Mouse (Mus musculus): ENCODE results near the gene Gm10320. TPM values are rescaled to one million over a fixed set of nuclear protein-coding genes. Genes with fewer than 3 reads are reported as not detected.

The Gm10320 gene
- polyA plus RNA-seq, 1 experiment from 2014 or later: 1.8 TPM

GRCm38 (mm10) chr13:98534190-98534912 lies 42.5 kb upstream of the Gm10320 start:
- peak; percentile 93 for DNase-seq (ENCODE audit: low spot score)
- H3K27ac ChIP-seq: peak overlapping the region; percentile 40; the same call in 1 of the 2 replicates
- no peaks in the 10 kb centered on the region for H3K27me3 ChIP-seq (ENCODE audit: insufficient read depth, low read length)
- H3K9me3 ChIP-seq (replicated peaks; ENCODE audit: low read length): no peaks in the 10 kb centered on the region
- WGBS: 6% methylated on average over 18 of the region's 18 CpGs
- H3K4me2 ChIP-seq (ENCODE audit: low read length): peak overlapping the region; percentile 27
- H3K4me1 ChIP-seq (replicated peaks; ENCODE audit: insufficient read depth, low read length): peaks cover 26% of the 10 kb centered on the region
- no peak overlapping the region for H3K9ac ChIP-seq (ENCODE audit: low read depth, low read length)
- H3K4me3 ChIP-seq (replicated peaks; ENCODE audit: low read depth, low read length): no peak overlapping the region
- no peaks in the 10 kb centered on the region for H3K36me3 ChIP-seq (ENCODE audit: insufficient read depth, low read length)
- ATAC-seq (replicated peaks; ENCODE audit: low FRiP score, low read depth): peak; percentile 76
- TF ChIP-seq CTCF (IDR thresholded peaks at IDR 0.05; ENCODE audit: low read depth): no peak

- no peaks in the 10 kb centered on the region for H3K27me3 ChIP-seq (ENCODE audit: insufficient read depth, low read length)
- peak overlapping the region; percentile 27 for H3K4me2 ChIP-seq (ENCODE audit: low read length)
- peak; percentile 71 for ATAC-seq (replicated peaks; ENCODE audit: low FRiP score, low read depth)
- H3K4me3 ChIP-seq (replicated peaks; ENCODE audit: low read depth, low read length): 0 out of 2 replicates have a peak overlapping the region, but pooled peaks have one; percentile 7
- H3K36me3 ChIP-seq (ENCODE audit: insufficient read depth, low read length): no peaks in the 10 kb centered on the region
- peaks cover 26% of the 10 kb centered on the region for H3K4me1 ChIP-seq (replicated peaks; ENCODE audit: insufficient read depth, low read length)
- DNase-seq (ENCODE audit: low spot score): peak; percentile 84
- 7% methylated on average over 9 of the region's 9 CpGs for WGBS
- H3K27ac ChIP-seq: peak overlapping the region; percentile 63; the same call in 1 of the 2 replicates
- H3K9me3 ChIP-seq (replicated peaks; ENCODE audit: low read length): no peaks in the 10 kb centered on the region
- TF ChIP-seq CTCF (IDR thresholded peaks at IDR 0.05; ENCODE audit: low read depth): no peak; the same call in 1 of the 2 replicates
- H3K9ac ChIP-seq (ENCODE audit: low read depth, low read length): 0 out of 2 replicates have a peak overlapping the region, but pooled peaks have one; percentile 4
Measured at GRCm38 (mm10) chr13:98533415-98533814, 41.6 kb upstream of the Gm10320 start.

- H3K27ac ChIP-seq: peak overlapping the region; percentile 63
- 0 out of 2 replicates have a peak overlapping the region, but pooled peaks have one; percentile 4 for H3K9ac ChIP-seq (ENCODE audit: low read depth, low read length)
Measured at GRCm38 (mm10) chr13:98532699-98533375, 41.0 kb upstream of the Gm10320 start.

GRCm38 (mm10) chr13:98531976-98532375 lies 40.2 kb upstream of the Gm10320 start:
- H3K9me3 ChIP-seq (replicated peaks; ENCODE audit: low read length): no peaks in the 10 kb centered on the region
- H3K4me2 ChIP-seq (ENCODE audit: low read length): no peak overlapping the region
- H3K4me3 ChIP-seq (replicated peaks; ENCODE audit: low read depth, low read length): no peak overlapping the region
- H3K27ac ChIP-seq: no peak overlapping the region
- H3K27me3 ChIP-seq (ENCODE audit: insufficient read depth, low read length): no peaks in the 10 kb centered on the region
- TF ChIP-seq CTCF (IDR thresholded peaks at IDR 0.05; ENCODE audit: low read depth): no peak
- no peak overlapping the region for H3K9ac ChIP-seq (ENCODE audit: low read depth, low read length)
- DNase-seq (ENCODE audit: low spot score) (no peak), ATAC-seq (replicated peaks; ENCODE audit: low FRiP score, low read depth) (no peak)
- no peaks in the 10 kb centered on the region for H3K36me3 ChIP-seq (ENCODE audit: insufficient read depth, low read length)
- peaks cover 26% of the 10 kb centered on the region for H3K4me1 ChIP-seq (replicated peaks; ENCODE audit: insufficient read depth, low read length)
- 65% methylated on average over 9 of the region's 9 CpGs for WGBS

More at GRCm38 (mm10) chr13:98532699-98533375, 41.0 kb upstream of the Gm10320 start:
- Histone ChIP-seq H3K36me3 (ENCODE audit: insufficient read depth, low read length) (no peaks in the 10 kb centered on the region), H3K4me2 (ENCODE audit: low read length) (peak overlapping the region; percentile 27), H3K27me3 (ENCODE audit: insufficient read depth, low read length) (no peaks in the 10 kb centered on the region), H3K4me1 (replicated peaks; ENCODE audit: insufficient read depth, low read length) (peaks cover 26% of the 10 kb centered on the region), H3K9me3 (replicated peaks; ENCODE audit: low read length) (no peaks in the 10 kb centered on the region), H3K4me3 (replicated peaks; ENCODE audit: low read depth, low read length) (no peak overlapping the region)
- WGBS: 19% methylated on average over 12 of the region's 12 CpGs
- ATAC-seq (replicated peaks; ENCODE audit: low FRiP score, low read depth) (peak; percentile 15; the same call in 1 of the 2 replicates), DNase-seq (ENCODE audit: low spot score) (peak; percentile 39)
- TF ChIP-seq CTCF (IDR thresholded peaks at IDR 0.05; ENCODE audit: low read depth): no peak

- Histone ChIP-seq H3K4me2 (ENCODE audit: low read length) (no peak overlapping the region), H3K9me3 (replicated peaks; ENCODE audit: low read length) (no peaks in the 10 kb centered on the region), H3K27me3 (ENCODE audit: insufficient read depth, low read length) (no peaks in the 10 kb centered on the region), H3K9ac (ENCODE audit: low read depth, low read length) (no peak overlapping the region), H3K4me3 (replicated peaks; ENCODE audit: low read depth, low read length) (no peak overlapping the region), H3K27ac (no peak overlapping the region), H3K36me3 (ENCODE audit: insufficient read depth, low read length) (no peaks in the 10 kb centered on the region), H3K4me1 (replicated peaks; ENCODE audit: insufficient read depth, low read length) (peaks cover 26% of the 10 kb centered on the region)
- TF ChIP-seq CTCF (IDR thresholded peaks at IDR 0.05; ENCODE audit: low read depth): no peak
- 43% methylated on average over 3 of the region's 3 CpGs for WGBS
- DNase-seq (ENCODE audit: low spot score) (no peak), ATAC-seq (replicated peaks; ENCODE audit: low FRiP score, low read depth) (no peak)
Measured at GRCm38 (mm10) chr13:98531306-98531705, 39.5 kb upstream of the Gm10320 start.

- H3K4me3 ChIP-seq (replicated peaks; ENCODE audit: low read depth, low read length): no peak overlapping the region
- H3K27ac ChIP-seq: no peak overlapping the region
- H3K27me3 ChIP-seq (ENCODE audit: insufficient read depth, low read length): no peaks in the 10 kb centered on the region
- WGBS: 75% methylated on average over 6 of the region's 6 CpGs
- TF ChIP-seq CTCF (IDR thresholded peaks at IDR 0.05; ENCODE audit: low read depth): no peak
- no peak overlapping the region for H3K9ac ChIP-seq (ENCODE audit: low read depth, low read length)
- no peak for DNase-seq (ENCODE audit: low spot score)
- no peak for ATAC-seq (replicated peaks; ENCODE audit: low FRiP score, low read depth)
- H3K4me1 ChIP-seq (replicated peaks; ENCODE audit: insufficient read depth, low read length): no peaks in the 10 kb centered on the region
- no peaks in the 10 kb centered on the region for H3K36me3 ChIP-seq (ENCODE audit: insufficient read depth, low read length)
- H3K9me3 ChIP-seq (replicated peaks; ENCODE audit: low read length): no peaks in the 10 kb centered on the region
- H3K4me2 ChIP-seq (ENCODE audit: low read length): no peak overlapping the region
Measured at GRCm38 (mm10) chr13:98523719-98524316, 32.0 kb upstream of the Gm10320 start.
